In the genomic region with DNA sequence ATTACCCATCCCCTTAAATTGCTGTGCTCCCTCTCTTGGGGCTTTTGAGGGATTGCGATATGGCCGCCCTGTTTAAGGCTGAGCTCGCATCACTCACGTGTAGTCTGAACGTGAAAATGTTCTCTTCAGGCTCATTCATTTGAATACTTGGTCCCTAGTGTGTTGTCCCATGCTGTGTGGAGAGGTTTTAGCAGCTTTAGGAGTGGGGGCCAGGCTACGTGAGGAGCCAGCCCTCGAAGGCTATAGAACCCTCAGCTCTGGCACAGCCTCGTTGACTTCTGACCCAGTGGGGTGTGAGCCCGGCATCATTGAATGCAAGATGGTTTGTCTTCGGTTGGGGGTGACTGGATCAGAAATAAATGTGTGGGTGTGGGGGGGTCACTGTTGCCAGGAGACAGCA, we compare ENCODE assay signal across 21 mouse cellular contexts.
A peak's percentile ranks its signal among the peaks of the same experiment; 100 is the strongest.
DNase-seq lines count a peak whose midpoint lies in the region; ATAC-seq lines count a peak whose summit lies in the region.
"Had no signal": no experiment of that assay in that cellular context is flagged by ENCODE, and none has a peak within 500 bp of the region (broad histone marks: within the 10 kb centered on the region; RNA-seq: fewer than 3 reads in every experiment).

No protein-coding gene starts in this region.

- H3K27me3 ChIP-seq in forebrain, embryonic 12.5 days: no peaks in the 10 kb centered on the region
- no peaks in the 10 kb centered on the region for H3K27me3 ChIP-seq in forebrain, embryonic 16.5 days (replicated peaks; ENCODE audit: control insufficient read depth, insufficient read depth, low read length)
- H3K27me3 ChIP-seq in midbrain, embryonic 15.5 days (replicated peaks): no peaks in the 10 kb centered on the region
- no peaks in the 10 kb centered on the region for H3K27me3 ChIP-seq in midbrain, embryonic 14.5 days (ENCODE audit: control insufficient read depth, insufficient read depth, low read length)
- H3K27me3 ChIP-seq in hindbrain, embryonic 13.5 days: no peaks in the 10 kb centered on the region
- H3K27me3 ChIP-seq in limb, embryonic 12.5 days: no peaks in the 10 kb centered on the region
- H3K27me3 ChIP-seq: embryonic facial prominence, embryonic 15.5 days; megakaryocyte, embryonic 14.5 days had no signal

- H3K9ac ChIP-seq in forebrain, embryonic 12.5 days: no peak overlapping the region
- H3K9ac ChIP-seq in forebrain, embryonic 16.5 days (replicated peaks; ENCODE audit: low read depth, low read length): no peak overlapping the region
- no peak overlapping the region for H3K9ac ChIP-seq in midbrain, embryonic 15.5 days
- no peak overlapping the region for H3K9ac ChIP-seq in midbrain, embryonic 14.5 days (replicated peaks; ENCODE audit: low read length)
- no peak overlapping the region for H3K9ac ChIP-seq in hindbrain, embryonic 13.5 days
- H3K9ac ChIP-seq in limb, embryonic 12.5 days (replicated peaks): no peak overlapping the region
- H3K9ac ChIP-seq: embryonic facial prominence, embryonic 15.5 days had no signal

- no peak overlapping the region for H3K4me3 ChIP-seq in forebrain, embryonic 12.5 days (replicated peaks)
- H3K4me3 ChIP-seq in forebrain, embryonic 16.5 days (replicated peaks; ENCODE audit: low read length): no peak overlapping the region
- H3K4me3 ChIP-seq in midbrain, embryonic 15.5 days: no peak overlapping the region
- no peak overlapping the region for H3K4me3 ChIP-seq in midbrain, embryonic 14.5 days (replicated peaks; ENCODE audit: low read depth, low read length)
- H3K4me3 ChIP-seq in hindbrain, embryonic 13.5 days: no peak overlapping the region
- no peak overlapping the region for H3K4me3 ChIP-seq in limb, embryonic 12.5 days (replicated peaks)
- H3K4me3 ChIP-seq: embryonic facial prominence, embryonic 15.5 days; heart, adult 2 months; megakaryocyte, embryonic 14.5 days; myocyte had no signal

- WGBS in forebrain, embryonic 12.5 days: 57% methylated on average over 10 of the region's 10 CpGs
- WGBS in forebrain, embryonic 16.5 days: 60% methylated on average over 10 of the region's 10 CpGs
- 52% methylated on average over 10 of the region's 10 CpGs for WGBS in midbrain, embryonic 15.5 days
- 57% methylated on average over 10 of the region's 10 CpGs for WGBS in midbrain, embryonic 14.5 days
- whole genome bisulfite sequencing in hindbrain, embryonic 13.5 days: 48% methylated on average over 10 of the region's 10 CpGs
- WGBS in limb, embryonic 12.5 days: 48% methylated on average over 10 of the region's 10 CpGs

- H3K27ac ChIP-seq in forebrain, embryonic 12.5 days: no peak overlapping the region
- H3K27ac ChIP-seq in forebrain, embryonic 16.5 days (ENCODE audit: low read length): no peak overlapping the region
- no peak overlapping the region for H3K27ac ChIP-seq in midbrain, embryonic 15.5 days
- H3K27ac ChIP-seq in midbrain, embryonic 14.5 days (replicated peaks; ENCODE audit: low read depth, low read length): no peak overlapping the region
- no peak overlapping the region for H3K27ac ChIP-seq in hindbrain, embryonic 13.5 days
- peak overlapping the region; percentile 53 for H3K27ac ChIP-seq in limb, embryonic 12.5 days
- H3K27ac ChIP-seq: embryonic facial prominence, embryonic 15.5 days; heart, adult 2 months; stomach, postnatal 0 days had no signal

- ATAC-seq in forebrain, embryonic 12.5 days (ENCODE audit: low FRiP score): 0 out of 2 replicates have a peak, but pooled peaks have one; percentile 39
- ATAC-seq in forebrain, embryonic 16.5 days: no peak
- ATAC-seq in midbrain, embryonic 15.5 days (replicated peaks): 0 out of 2 replicates have a peak, but pooled peaks have one; percentile 48
- no peak for ATAC-seq in midbrain, embryonic 14.5 days (ENCODE audit: low FRiP score, low TSS enrichment)
- 0 out of 2 replicates have a peak, but pooled peaks have one; percentile 43 for ATAC-seq in hindbrain, embryonic 13.5 days (ENCODE audit: low FRiP score)
- ATAC-seq in limb, embryonic 12.5 days (ENCODE audit: insufficient number of reproducible peaks, insufficient read depth, low FRiP score, low TSS enrichment, low read depth): peak; percentile 77; the same call in 1 of the 2 replicates
- ATAC-seq: intestine, postnatal 0 days had no signal

- no peaks in the 10 kb centered on the region for H3K36me3 ChIP-seq in forebrain, embryonic 12.5 days (replicated peaks)
- H3K36me3 ChIP-seq in forebrain, embryonic 16.5 days (ENCODE audit: control insufficient read depth, insufficient read depth): no peaks in the 10 kb centered on the region
- no peaks in the 10 kb centered on the region for H3K36me3 ChIP-seq in midbrain, embryonic 15.5 days (replicated peaks)
- H3K36me3 ChIP-seq in midbrain, embryonic 14.5 days (ENCODE audit: control insufficient read depth, insufficient read depth, low read length): no peaks in the 10 kb centered on the region
- H3K36me3 ChIP-seq in hindbrain, embryonic 13.5 days: no peaks in the 10 kb centered on the region
- no peaks in the 10 kb centered on the region for H3K36me3 ChIP-seq in limb, embryonic 12.5 days
- H3K36me3 ChIP-seq: embryonic facial prominence, embryonic 15.5 days had no signal

- no peak overlapping the region for H3K4me2 ChIP-seq in forebrain, embryonic 12.5 days
- H3K4me2 ChIP-seq in forebrain, embryonic 16.5 days (ENCODE audit: low read length): no peak overlapping the region
- no peak overlapping the region for H3K4me2 ChIP-seq in midbrain, embryonic 15.5 days
- no peak overlapping the region for H3K4me2 ChIP-seq in midbrain, embryonic 14.5 days (ENCODE audit: low read length)
- H3K4me2 ChIP-seq in hindbrain, embryonic 13.5 days: no peak overlapping the region
- peak overlapping the region; percentile 11; the same call in 1 of the 2 replicates for H3K4me2 ChIP-seq in limb, embryonic 12.5 days
- H3K4me2 ChIP-seq: embryonic facial prominence, embryonic 15.5 days had no signal

- peaks cover 9% of the 10 kb centered on the region for H3K4me1 ChIP-seq in forebrain, embryonic 12.5 days
- 0 out of 2 replicates have a peak, but pooled peaks cover 2% of the 10 kb centered on the region for H3K4me1 ChIP-seq in forebrain, embryonic 16.5 days (replicated peaks; ENCODE audit: control insufficient read depth, insufficient read depth, low read length)
- H3K4me1 ChIP-seq in midbrain, embryonic 15.5 days: no peaks in the 10 kb centered on the region
- H3K4me1 ChIP-seq in midbrain, embryonic 14.5 days (ENCODE audit: control insufficient read depth, insufficient read depth, low read length): no peaks in the 10 kb centered on the region; the same call in 1 of the 2 replicates
- peaks cover 8% of the 10 kb centered on the region; the same call in 1 of the 2 replicates for H3K4me1 ChIP-seq in hindbrain, embryonic 13.5 days (replicated peaks)
- peaks cover 20% of the 10 kb centered on the region for H3K4me1 ChIP-seq in limb, embryonic 12.5 days (replicated peaks)
- H3K4me1 ChIP-seq: megakaryocyte, embryonic 14.5 days had no signal

- H3K9me3 ChIP-seq in forebrain, embryonic 12.5 days: no peaks in the 10 kb centered on the region
- H3K9me3 ChIP-seq in forebrain, embryonic 16.5 days (ENCODE audit: control insufficient read depth, low read length): no peaks in the 10 kb centered on the region
- H3K9me3 ChIP-seq in midbrain, embryonic 15.5 days: no peaks in the 10 kb centered on the region
- no peaks in the 10 kb centered on the region for H3K9me3 ChIP-seq in midbrain, embryonic 14.5 days (ENCODE audit: control insufficient read depth, low read length)
- H3K9me3 ChIP-seq in hindbrain, embryonic 13.5 days: no peaks in the 10 kb centered on the region
- H3K9me3 ChIP-seq in limb, embryonic 12.5 days: no peaks in the 10 kb centered on the region
- H3K9me3 ChIP-seq: embryonic facial prominence, embryonic 15.5 days had no signal

- DNase-seq in midbrain, embryonic 14.5 days: no peak
- DNase-seq in spleen, postnatal 4 days (ENCODE audit: low spot score in 2 of 2): no peak
- no peak for DNase-seq in kidney, postnatal 4 days
- DNase-seq: adrenal gland, postnatal 36 days; cerebellum, adult 8-10 months; gastrocnemius, postnatal 25 days; heart, adult 2 months; lung, adult 18-20 months; lung, postnatal 14 days; right cerebral cortex, postnatal 25 days; thymus, postnatal 14 days had no signal

Comparison
In these comparisons a context has a peak if more than half of its experiments do, and no peak if none do; other contexts are left out.
1. ATAC-seq: peak in forebrain, embryonic 12.5 days (single experiment), midbrain, embryonic 15.5 days (single experiment), hindbrain, embryonic 13.5 days (single experiment) and limb, embryonic 12.5 days (single experiment); none in forebrain, embryonic 16.5 days (single experiment) and midbrain, embryonic 14.5 days (single experiment).